17 mouse cellular contexts compared by ENCODE assay signal in the genomic region with DNA sequence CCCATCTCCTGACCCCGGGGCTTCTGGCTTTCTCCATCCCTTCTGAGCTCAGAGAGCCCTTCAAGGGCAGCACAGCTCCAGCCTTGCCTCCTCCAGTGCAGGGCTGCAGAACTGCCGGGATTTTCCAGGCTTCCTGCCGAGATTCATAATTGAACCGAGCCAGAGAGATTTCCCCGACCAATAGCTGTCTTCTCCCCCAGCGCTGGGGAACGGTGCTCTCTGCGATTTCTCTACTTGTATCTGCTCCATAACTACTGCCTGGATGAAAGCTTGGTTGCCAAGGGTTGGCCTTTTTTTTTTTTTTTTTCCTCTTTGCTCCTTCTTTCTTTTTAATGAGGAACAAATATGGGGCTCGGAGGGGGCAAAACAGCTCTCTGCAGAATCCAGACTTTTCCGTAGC. TPM values are rescaled to one million over a fixed set of nuclear protein-coding genes. Genes with fewer than 3 reads are reported as not detected.
DNase-seq lines count a peak whose midpoint lies in the region; ATAC-seq and TF ChIP-seq lines count a peak whose summit lies in the region.
"Had no signal": no experiment of that assay in that cellular context is flagged by ENCODE, and none has a peak within 500 bp of the region (broad histone marks: within the 10 kb centered on the region; RNA-seq: fewer than 3 reads in every experiment).

No protein-coding gene starts in this region.

- DNase-seq in frontal cortex, postnatal 25 days (ENCODE audit: low spot score in 2 of 2): no peak
- DNase-seq in midbrain, embryonic 14.5 days: peak; percentile 71
- DNase-seq in midbrain, embryonic 10.5 days (ENCODE audit: low spot score): no peak
- DNase-seq in forebrain, postnatal 0 days: peak; percentile 42
- peak; percentile 68 for DNase-seq in midbrain, postnatal 0 days (ENCODE audit: low spot score)
- no peak for DNase-seq in urinary bladder, postnatal 14 days (ENCODE audit: low spot score)
- no peak for DNase-seq in heart, postnatal 10 days
- DNase-seq: gastrocnemius, postnatal 25 days; spleen, adult 18-20 months; thymus, adult 2 months had no signal

- H3K4me2 ChIP-seq in midbrain, embryonic 14.5 days (ENCODE audit: low read length): no peak overlapping the region
- no peak overlapping the region for H3K4me2 ChIP-seq in forebrain, postnatal 0 days (ENCODE audit: low read depth)
- H3K4me2 ChIP-seq in midbrain, postnatal 0 days (ENCODE audit: low read depth, low read length, poor library complexity, severe bottlenecking): no peak overlapping the region
- H3K4me2 ChIP-seq: intestine, embryonic 15.5 days; stomach, embryonic 15.5 days had no signal

- H3K27ac ChIP-seq in midbrain, embryonic 14.5 days (replicated peaks; ENCODE audit: low read depth, low read length): peak overlapping the region; percentile 66
- no peak overlapping the region for H3K27ac ChIP-seq in midbrain, embryonic 10.5 days (replicated peaks)
- no peak overlapping the region for H3K27ac ChIP-seq in forebrain, postnatal 0 days (ENCODE audit: low read depth, low read length)
- peak overlapping the region; percentile 38; the same call in 1 of the 2 replicates for H3K27ac ChIP-seq in midbrain, postnatal 0 days (ENCODE audit: low read depth, low read length)
- H3K27ac ChIP-seq: heart, embryonic 10.5 days; intestine, embryonic 15.5 days; stomach, embryonic 15.5 days had no signal

- no peaks in the 10 kb centered on the region for H3K27me3 ChIP-seq in midbrain, embryonic 14.5 days (ENCODE audit: control insufficient read depth, insufficient read depth, low read length)
- no peaks in the 10 kb centered on the region for H3K27me3 ChIP-seq in midbrain, embryonic 10.5 days (ENCODE audit: low read depth, poor library complexity, severe bottlenecking)
- H3K27me3 ChIP-seq in forebrain, postnatal 0 days (ENCODE audit: insufficient read depth, low read length): no peaks in the 10 kb centered on the region
- H3K27me3 ChIP-seq in midbrain, postnatal 0 days (ENCODE audit: insufficient read depth, low read length): no peaks in the 10 kb centered on the region
- H3K27me3 ChIP-seq: intestine, embryonic 15.5 days; stomach, embryonic 15.5 days had no signal

- H3K9me3 ChIP-seq in midbrain, embryonic 14.5 days (ENCODE audit: control insufficient read depth, low read length): no peaks in the 10 kb centered on the region
- no peaks in the 10 kb centered on the region for H3K9me3 ChIP-seq in midbrain, embryonic 10.5 days (replicated peaks)
- H3K9me3 ChIP-seq in forebrain, postnatal 0 days (ENCODE audit: low read length): no peaks in the 10 kb centered on the region
- no peaks in the 10 kb centered on the region for H3K9me3 ChIP-seq in midbrain, postnatal 0 days (ENCODE audit: low read length)
- H3K9me3 ChIP-seq: heart, embryonic 10.5 days; intestine, embryonic 15.5 days; stomach, embryonic 15.5 days had no signal

- intact Hi-C loops in heart, postnatal 10 days (cut with DNase I): no loop called here

- no peak for TF ChIP-seq CTCF in forebrain, postnatal 0 days (IDR thresholded peaks at IDR 0.05; ENCODE audit: low read depth)
- no peak for TF ChIP-seq CTCF in midbrain, postnatal 0 days (IDR thresholded peaks at IDR 0.05)

- H3K4me1 ChIP-seq in midbrain, embryonic 14.5 days (ENCODE audit: control insufficient read depth, insufficient read depth, low read length): peaks cover 46% of the 10 kb centered on the region
- peaks cover 48% of the 10 kb centered on the region for H3K4me1 ChIP-seq in midbrain, embryonic 10.5 days
- H3K4me1 ChIP-seq in forebrain, postnatal 0 days (ENCODE audit: insufficient read depth): 0 out of 2 replicates have a peak, but pooled peaks cover 3% of the 10 kb centered on the region
- peaks cover 18% of the 10 kb centered on the region for H3K4me1 ChIP-seq in midbrain, postnatal 0 days (ENCODE audit: insufficient read depth, low read length)
- H3K4me1 ChIP-seq: heart, embryonic 10.5 days had no signal

- H3K4me3 ChIP-seq in midbrain, embryonic 14.5 days (replicated peaks; ENCODE audit: low read depth, low read length): no peak overlapping the region
- no peak overlapping the region for H3K4me3 ChIP-seq in midbrain, embryonic 10.5 days
- H3K4me3 ChIP-seq in forebrain, postnatal 0 days (ENCODE audit: low read depth, low read length): no peak overlapping the region
- no peak overlapping the region for H3K4me3 ChIP-seq in midbrain, postnatal 0 days (ENCODE audit: low read depth, low read length)
- H3K4me3 ChIP-seq: heart, embryonic 10.5 days; intestine, embryonic 15.5 days; stomach, embryonic 15.5 days had no signal

- H3K9ac ChIP-seq in midbrain, embryonic 14.5 days (replicated peaks; ENCODE audit: low read length): no peak overlapping the region
- no peak overlapping the region for H3K9ac ChIP-seq in forebrain, postnatal 0 days
- H3K9ac ChIP-seq in midbrain, postnatal 0 days (replicated peaks; ENCODE audit: low read length, poor library complexity, severe bottlenecking): no peak overlapping the region
- H3K9ac ChIP-seq: intestine, embryonic 15.5 days; stomach, embryonic 15.5 days had no signal

- WGBS in midbrain, embryonic 14.5 days: 17% methylated on average over 10 of the region's 10 CpGs
- 33% methylated on average over 10 of the region's 10 CpGs for WGBS in midbrain, embryonic 10.5 days
- 12% methylated on average over 10 of the region's 10 CpGs for WGBS in forebrain, postnatal 0 days
- WGBS in midbrain, postnatal 0 days: 24% methylated on average over 10 of the region's 10 CpGs

- ATAC-seq in frontal cortex, adult (ENCODE audit: low TSS enrichment): peak; percentile 77
- no peak for ATAC-seq in midbrain, embryonic 14.5 days (ENCODE audit: low FRiP score, low TSS enrichment)
- ATAC-seq in forebrain, postnatal 0 days: no peak
- ATAC-seq in midbrain, postnatal 0 days (ENCODE audit: low FRiP score): no peak
- ATAC-seq: intestine, embryonic 15.5 days had no signal

- no peaks in the 10 kb centered on the region for H3K36me3 ChIP-seq in midbrain, embryonic 14.5 days (ENCODE audit: control insufficient read depth, insufficient read depth, low read length)
- peaks cover 21% of the 10 kb centered on the region for H3K36me3 ChIP-seq in midbrain, embryonic 10.5 days
- peaks cover 5% of the 10 kb centered on the region; the same call in 1 of the 2 replicates for H3K36me3 ChIP-seq in forebrain, postnatal 0 days (ENCODE audit: insufficient read depth)
- peaks cover 3% of the 10 kb centered on the region; the same call in 1 of the 2 replicates for H3K36me3 ChIP-seq in midbrain, postnatal 0 days (ENCODE audit: insufficient read depth, low read length)
- H3K36me3 ChIP-seq: heart, embryonic 10.5 days; intestine, embryonic 15.5 days; stomach, embryonic 15.5 days had no signal

RNA-seq across cellular contexts. Expression of gene Cacng4, which starts 34.4 kb away (rescaled TPM):
- 66.4 and 80.5 TPM in 2 replicates for polyA plus RNA-seq in midbrain, embryonic 14.5 days (2014; fragmentation: Nextera tagmentation; extraction: Ambion mirVana)
- polyA plus RNA-seq in midbrain, embryonic 10.5 days (2016; fragmentation: Nextera tagmentation; extraction: Ambion mirVana): 8.9 and 14.3 TPM in 2 replicates
- total RNA-seq in forebrain, postnatal 0 days (2014; rRNA removed): 80.9 and 91.7 TPM in 2 replicates
- polyA plus RNA-seq in forebrain, postnatal 0 days (2015; fragmentation: Nextera tagmentation; extraction: Ambion mirVana): 44.6 and 57.7 TPM in 2 replicates
- 112 TPM in 2 replicates for total RNA-seq in midbrain, postnatal 0 days (2014; rRNA removed)
- 58.4 and 61.7 TPM in 2 replicates for polyA plus RNA-seq in midbrain, postnatal 0 days (2015; fragmentation: Nextera tagmentation; extraction: Ambion mirVana)
- total RNA-seq in heart, postnatal 10 days (2021): under 1 TPM; 0.32 to 0.65 TPM
- total RNA-seq: MEL had no signal

RNA-seq across cellular contexts. Expression of gene Cacng1, which starts 43.7 kb away (rescaled TPM):
- polyA plus RNA-seq in midbrain, embryonic 14.5 days (2014; fragmentation: Nextera tagmentation; extraction: Ambion mirVana): 0.45 and 0.46 TPM in 2 replicates
- polyA plus RNA-seq in midbrain, embryonic 10.5 days (2016; fragmentation: Nextera tagmentation; extraction: Ambion mirVana): 0.31 TPM in 1 of 2 replicates, not detected in the other
- 1.4 and 2.1 TPM in 2 replicates for total RNA-seq in forebrain, postnatal 0 days (2014; rRNA removed)
- polyA plus RNA-seq in forebrain, postnatal 0 days (2015; fragmentation: Nextera tagmentation; extraction: Ambion mirVana): 1.1 and 1.3 TPM in 2 replicates
- 0.94 and 1.8 TPM in 2 replicates for total RNA-seq in midbrain, postnatal 0 days (2014; rRNA removed)
- 1.1 and 1.2 TPM in 2 replicates for polyA plus RNA-seq in midbrain, postnatal 0 days (2015; fragmentation: Nextera tagmentation; extraction: Ambion mirVana)
- not detected for total RNA-seq in heart, postnatal 10 days (2021)
- total RNA-seq: heart, postnatal 25 days; MEL had no signal
- polyA plus RNA-seq: heart, embryonic 10.5 days; kidney, embryonic 14.5 days had no signal

Comparison
In these comparisons a context has a peak if more than half of its experiments do, and no peak if none do; other contexts are left out.
1. DNase-seq: peak in midbrain, embryonic 14.5 days (single experiment), forebrain, postnatal 0 days (single experiment) and midbrain, postnatal 0 days (single experiment); none in frontal cortex, postnatal 25 days (0 of 2), midbrain, embryonic 10.5 days (single experiment), urinary bladder, postnatal 14 days (single experiment) and heart, postnatal 10 days (0 of 2).
2. H3K27ac ChIP-seq: peak in midbrain, embryonic 14.5 days (single experiment) and midbrain, postnatal 0 days (single experiment); none in midbrain, embryonic 10.5 days (single experiment) and forebrain, postnatal 0 days (single experiment).